Mouse (Mus musculus): ENCODE results near the gene Gfap.

The Gfap gene

DNA sequence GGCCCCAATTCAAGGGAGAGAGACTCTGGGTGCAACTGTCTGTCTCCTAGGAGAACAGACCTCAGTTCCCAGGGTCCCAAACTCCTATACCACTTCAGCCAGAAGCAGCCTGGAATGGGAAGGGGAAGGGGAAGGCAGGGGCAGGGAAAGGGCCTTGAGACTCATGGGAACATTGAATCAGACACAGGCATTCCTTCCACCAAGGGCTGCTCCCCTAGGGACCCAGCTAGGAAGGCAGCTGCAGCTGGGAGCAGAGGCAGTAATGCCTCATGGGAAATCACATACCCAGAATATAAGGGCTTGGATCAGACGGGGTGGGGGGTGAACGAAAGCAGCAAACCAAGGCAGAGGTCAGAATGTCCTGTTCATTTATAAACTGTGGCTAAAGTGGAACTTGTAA lies 62.6 kb downstream of the Gfap start:
- DNase-seq (ENCODE audit: low read depth in 2 of 2, low spot score in 2 of 2): no peak

DNA sequence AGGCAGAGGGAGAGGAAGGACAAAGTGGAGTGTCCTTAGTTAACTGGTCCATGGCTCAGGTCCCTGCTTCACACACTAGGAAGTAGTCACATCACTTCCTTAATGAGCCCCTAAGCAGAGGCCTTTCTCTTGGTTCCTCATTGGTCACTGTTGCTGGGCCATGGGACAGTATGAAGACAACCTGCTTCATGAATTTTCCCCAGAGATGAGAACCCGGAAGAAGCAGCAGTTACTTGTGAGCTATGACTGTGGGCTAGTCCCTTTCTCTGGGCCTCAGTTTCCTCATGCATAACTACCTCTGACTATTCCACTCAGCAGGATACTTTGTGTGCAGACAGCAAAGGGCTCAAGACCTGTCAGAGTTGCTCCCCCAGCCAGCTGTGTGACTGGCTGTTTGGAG lies 63.3 kb downstream of the Gfap start:
- DNase-seq (ENCODE audit: low read depth in 2 of 2, low spot score in 2 of 2): no peak

Data from CD8-positive naive resting alpha-beta T cell, adult 2 months (primary cell).